Mouse (Mus musculus) liver, embryonic 16.5 days (tissue): ENCODE measurements at regions not wholly inside any gene's neighbourhood (a gene's known extent, or its start where the extent isn't known, plus 50 kb on each side); places are given as distances from the start of the nearest gene placed in this dataset.

Experiments
- ATAC-seq: fragments of 200-750 bp; cut with Nextera tagmentation; 2 replicates; pipeline ENCODE4 v1.8.0; 2017; ENCODE audit warnings: low read depth, mild to moderate bottlenecking, moderate number of reproducible peaks, moderate library complexity
- H3K27ac ChIP-seq: fragments of 300-500 bp; sonication (generic); 2 replicates; pipeline ENCODE4 v1.5.1; 2014; ENCODE audit warnings: mild to moderate bottlenecking, low read length
- H3K27me3 ChIP-seq: fragments of 300-500 bp; sonication (generic); 2 replicates; pipeline ENCODE4 v1.6.1; 2014; ENCODE audit warnings: low read depth, low read length, mixed read lengths; ENCODE audit not compliant: control insufficient read depth, insufficient read depth
- H3K36me3 ChIP-seq: fragments of 300-500 bp; sonication (generic); 2 replicates; pipeline ENCODE4 v1.6.1; 2014; ENCODE audit warnings: mild to moderate bottlenecking; ENCODE audit not compliant: control insufficient read depth, insufficient read depth
- H3K4me1 ChIP-seq: fragments of 300-500 bp; sonication (generic); 2 replicates; pipeline ENCODE4 v1.6.1; 2014; ENCODE audit warnings: low read depth, low read length, mixed read lengths; ENCODE audit not compliant: control insufficient read depth
- H3K4me2 ChIP-seq: fragments of 300-500 bp; sonication (generic); 2 replicates; pipeline ENCODE4 v1.6.1; 2014; ENCODE audit warnings: low read depth, low read length, mixed read lengths
- H3K4me3 ChIP-seq: fragments of 300-500 bp; sonication (generic); 2 replicates; pipeline ENCODE4 v1.5.1; 2014; ENCODE audit warnings: low read depth, mild to moderate bottlenecking, low read length
- H3K9ac ChIP-seq: fragments of 300-500 bp; sonication (generic); 2 replicates; pipeline ENCODE4 v1.6.1; 2014; ENCODE audit warnings: low read depth, low read length
- H3K9me3 ChIP-seq: fragments of 300-500 bp; sonication (generic); replicated peaks from 2 replicates; pipeline ENCODE4 v1.6.1; 2016; ENCODE audit warnings: low read length; ENCODE audit not compliant: control insufficient read depth
- WGBS: fragments of 180-500 bp; shearing (Covaris S2); extraction: QIAGEN DNeasy Blood & Tissue Kit; methylation state at CpG from one replicate; pipeline ENCODE4 v1.1.7; 2014; ENCODE audit not compliant: insufficient replicate concordance; 5-methylcytosine and 5-hydroxymethylcytosine counted together

DNA sequence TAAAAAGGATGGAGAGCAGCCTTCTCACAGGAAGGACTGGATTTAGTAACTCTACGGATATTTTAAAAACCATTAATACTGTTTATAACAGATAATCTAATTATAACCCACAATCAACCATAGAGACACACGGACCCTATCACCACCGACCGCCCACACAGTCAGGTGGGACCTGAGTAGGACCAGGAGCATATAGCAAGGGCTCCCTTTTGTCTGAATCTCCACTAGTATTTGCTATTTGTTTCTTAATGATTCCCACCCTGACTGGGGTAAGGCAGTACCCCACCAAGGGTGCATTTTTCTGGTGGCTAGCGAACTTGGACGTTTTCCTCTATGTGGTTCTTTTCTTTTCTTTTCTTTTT lies 79.4 kb upstream of the Tmem45b start:
- Histone ChIP-seq H3K4me2 (no peak overlapping the region), H3K27ac (no peak overlapping the region), H3K4me1 (no peaks in the 10 kb centered on the region), H3K9ac (no peak overlapping the region), H3K27me3 (no peaks in the 10 kb centered on the region), H3K9me3 (no peaks in the 10 kb centered on the region), H3K36me3 (no peaks in the 10 kb centered on the region), H3K4me3 (no peak overlapping the region)
- no peak for ATAC-seq
- 47% methylated on average over 6 of the region's 6 CpGs for WGBS

DNA sequence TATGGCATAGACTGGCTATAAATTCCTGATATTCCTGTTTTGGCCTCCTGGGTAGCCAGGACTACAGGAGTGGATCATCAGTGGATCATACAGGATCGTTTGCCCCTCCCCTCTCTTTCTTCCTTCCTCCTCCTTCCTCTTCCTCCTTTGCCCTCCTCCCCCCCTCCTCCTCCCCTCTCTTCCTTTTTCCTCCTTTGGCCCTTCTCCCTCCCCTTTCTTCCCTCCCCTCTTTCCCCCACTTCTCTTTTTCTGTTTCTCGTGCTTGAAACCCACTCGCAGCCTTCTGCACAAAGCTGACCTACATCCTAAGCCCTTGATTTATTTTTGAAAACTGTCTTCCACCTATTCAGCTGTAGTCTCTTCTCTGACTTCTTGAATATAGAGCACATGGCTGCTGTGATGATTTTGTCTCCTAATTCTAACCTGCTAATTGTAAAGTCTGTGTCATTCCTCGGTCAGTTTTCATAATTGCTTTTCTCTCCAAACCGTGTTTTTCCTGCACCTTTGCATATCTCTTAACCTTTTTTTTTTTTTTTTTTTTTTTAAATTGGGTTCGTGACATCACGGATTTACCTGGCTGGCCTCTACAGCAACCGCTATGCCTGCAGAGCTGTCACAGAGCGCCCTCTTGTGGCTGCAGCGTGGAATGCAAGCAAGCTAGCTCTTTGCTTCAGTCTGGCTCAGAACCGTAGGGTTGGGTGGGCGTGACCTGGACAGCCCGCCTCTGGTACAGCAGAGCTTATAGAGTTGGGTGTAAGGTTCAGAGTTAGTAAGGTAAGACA lies 78.8 kb upstream of the Tmem45b start:
- ATAC-seq, result peak; percentile 39; the same call in 1 of the 2 replicates
- WGBS, result 2% methylated on average over 13 of the region's 13 CpGs

DNA sequence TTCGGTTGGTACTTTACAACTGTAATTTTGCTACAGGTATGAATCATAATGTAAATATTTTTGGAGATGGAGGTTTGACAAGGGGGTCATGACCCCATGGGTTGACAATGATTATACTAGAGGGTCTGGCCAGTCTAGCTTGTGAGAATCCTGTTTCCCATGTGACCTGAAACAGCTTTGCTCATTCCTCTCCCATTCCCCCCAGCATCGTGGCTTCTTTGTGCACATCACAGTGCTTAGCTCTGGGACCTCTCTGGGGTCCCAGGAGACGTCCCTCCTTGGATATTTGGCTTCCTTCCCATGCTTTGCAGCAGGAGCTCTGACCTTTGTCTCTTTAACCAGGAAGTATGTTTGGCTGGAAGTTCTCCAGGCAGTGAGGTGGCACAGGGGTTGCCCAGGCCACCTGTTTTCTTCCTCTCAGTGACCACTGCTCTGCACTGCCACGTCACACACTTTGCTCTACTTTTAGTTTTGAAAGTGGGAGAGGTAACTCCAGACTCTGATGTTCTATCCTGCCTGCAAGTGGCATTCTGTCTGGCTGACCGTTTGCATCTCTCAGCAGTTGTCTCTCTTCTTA lies 77.4 kb upstream of the Tmem45b start:
- H3K27me3 ChIP-seq, result no peaks in the 10 kb centered on the region
- H3K4me1 ChIP-seq, result no peaks in the 10 kb centered on the region
- H3K4me2 ChIP-seq, result no peak overlapping the region
- no peak overlapping the region for H3K27ac ChIP-seq
- no peak overlapping the region for H3K4me3 ChIP-seq
- no peaks in the 10 kb centered on the region for H3K36me3 ChIP-seq
- ATAC-seq, result no peak
- H3K9ac ChIP-seq, result no peak overlapping the region
- 33% methylated on average over 5 of the region's 5 CpGs for WGBS
- no peaks in the 10 kb centered on the region for H3K9me3 ChIP-seq

More for the DNA sequence above, 78.8 kb upstream of the Tmem45b start:
- Histone ChIP-seq H3K9me3 (no peaks in the 10 kb centered on the region), H3K4me1 (no peaks in the 10 kb centered on the region), H3K36me3 (no peaks in the 10 kb centered on the region), H3K27ac (no peak overlapping the region), H3K4me2 (no peak overlapping the region), H3K9ac (no peak overlapping the region), H3K27me3 (no peaks in the 10 kb centered on the region), H3K4me3 (no peak overlapping the region)

DNA sequence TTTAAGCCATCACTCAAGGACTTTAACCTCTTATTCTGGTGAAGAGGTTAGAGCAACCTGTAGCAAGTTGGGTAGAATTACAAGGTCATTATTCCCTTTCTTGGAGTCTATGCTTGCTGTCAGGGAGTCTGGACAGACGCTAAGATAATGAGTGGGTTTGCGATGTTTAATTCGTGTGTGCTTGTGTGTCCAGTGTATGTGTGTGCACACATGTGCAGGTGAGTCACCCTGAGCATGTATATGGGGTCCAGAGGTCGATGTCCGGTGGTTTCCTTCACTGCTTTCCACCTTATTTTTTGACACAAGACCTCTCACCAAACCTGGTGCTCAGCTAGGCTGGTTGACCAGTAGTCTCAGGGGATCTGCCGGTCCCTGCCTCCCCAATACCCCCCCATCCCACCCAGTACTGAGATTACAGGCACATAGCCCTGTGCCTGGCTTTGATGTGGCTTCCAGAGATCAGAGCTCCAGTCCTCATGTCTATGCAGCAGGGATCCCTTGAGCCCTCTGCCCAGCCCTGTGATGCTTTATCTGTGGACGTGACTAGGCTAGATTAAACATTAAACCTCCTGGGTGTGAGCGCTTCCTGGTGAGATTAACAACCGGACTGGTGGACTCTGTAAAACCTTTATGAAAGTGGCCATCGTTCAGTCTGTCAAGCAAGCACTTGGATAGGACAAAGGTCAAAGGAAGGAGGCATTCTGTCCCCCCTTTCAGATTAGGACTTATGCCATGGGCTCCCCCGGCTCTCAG lies 74.4 kb upstream of the Tmem45b start:
- no peaks in the 10 kb centered on the region for H3K9me3 ChIP-seq
- no peaks in the 10 kb centered on the region for H3K36me3 ChIP-seq
- WGBS, result 58% methylated on average over 11 of the region's 11 CpGs
- H3K4me1 ChIP-seq, result no peaks in the 10 kb centered on the region
- H3K27ac ChIP-seq, result no peak overlapping the region
- no peak overlapping the region for H3K9ac ChIP-seq
- no peak overlapping the region for H3K4me3 ChIP-seq
- peak; percentile 77 for ATAC-seq
- H3K27me3 ChIP-seq, result no peaks in the 10 kb centered on the region
- H3K4me2 ChIP-seq, result no peak overlapping the region

DNA sequence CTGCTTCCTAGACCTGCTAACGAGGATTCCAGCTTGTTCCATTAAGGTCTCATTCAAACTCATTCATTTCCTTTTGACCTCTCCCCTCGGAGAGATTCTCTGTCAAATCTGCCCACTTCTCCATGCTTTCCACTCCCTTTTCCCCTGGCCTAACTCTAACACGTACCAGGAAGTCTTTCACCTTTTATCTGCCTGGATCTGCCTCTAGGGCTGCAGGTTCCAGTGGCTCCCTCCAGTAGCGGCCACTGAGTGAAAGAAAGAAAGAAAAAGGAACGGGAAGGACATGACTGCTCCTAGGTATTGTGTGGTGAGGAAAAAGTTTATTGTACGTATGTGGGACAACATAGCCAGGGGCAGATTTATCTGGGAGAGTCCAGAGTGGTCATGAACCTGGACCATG lies 64.8 kb upstream of the Tmem45b start:
- Histone ChIP-seq H3K9ac (no peak overlapping the region), H3K4me3 (no peak overlapping the region), H3K4me1 (no peaks in the 10 kb centered on the region), H3K27me3 (no peaks in the 10 kb centered on the region), H3K4me2 (no peak overlapping the region), H3K27ac (no peak overlapping the region), H3K36me3 (no peaks in the 10 kb centered on the region), H3K9me3 (no peaks in the 10 kb centered on the region)
- ATAC-seq, result no peak
- WGBS, result 46% methylated on average over 6 of the region's 6 CpGs

DNA sequence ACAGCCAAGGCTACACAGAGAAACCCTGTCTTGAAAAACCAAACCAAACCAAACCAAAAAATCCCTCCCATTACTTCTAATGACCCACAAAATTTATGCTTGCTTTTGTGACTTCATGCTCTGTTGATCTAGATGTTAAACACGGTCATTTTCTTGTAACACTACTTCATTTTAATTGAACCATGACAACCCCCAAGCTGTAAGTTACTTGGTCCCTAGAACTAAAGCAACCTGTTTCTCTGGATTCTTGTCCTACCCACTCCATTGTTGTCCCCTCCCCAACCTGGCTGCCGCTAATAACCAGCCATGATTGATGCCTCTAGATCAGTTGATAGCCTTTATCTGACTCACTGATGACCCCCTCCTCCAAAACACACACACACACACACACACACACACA lies 63.0 kb upstream of the Tmem45b start:
- H3K36me3 ChIP-seq, result no peaks in the 10 kb centered on the region

More for the DNA sequence above, 63.0 kb upstream of the Tmem45b start:
- WGBS, result 60% methylated on average over 2 of the region's 2 CpGs
- no peaks in the 10 kb centered on the region for H3K9me3 ChIP-seq
- H3K27me3 ChIP-seq, result no peaks in the 10 kb centered on the region
- H3K9ac ChIP-seq, result no peak overlapping the region
- no peak overlapping the region for H3K4me3 ChIP-seq
- no peaks in the 10 kb centered on the region for H3K4me1 ChIP-seq
- no peak for ATAC-seq
- H3K27ac ChIP-seq, result no peak overlapping the region
- no peak overlapping the region for H3K4me2 ChIP-seq
